Mouse (Mus musculus) cortical plate, adult 2 months (tissue): ENCODE data around the gene 4930583I09Rik. TPM values are rescaled to one million over a fixed set of nuclear protein-coding genes. Genes with fewer than 3 reads are reported as not detected.

Source experiments
- H3K27ac ChIP-seq: fragments of 200-500 bp; 2 replicates; pipeline ENCODE4 v1.5.1; 2012; ENCODE audit warnings: low read length, control low read depth, inconsistent platforms; ENCODE audit not compliant: insufficient read depth
- H3K4me1 ChIP-seq: fragments of 200-500 bp; 2 replicates; pipeline ENCODE4 v1.6.1; 2011; ENCODE audit warnings: low read length; ENCODE audit not compliant: control insufficient read depth, insufficient read depth
- H3K4me3 ChIP-seq: fragments of 200-500 bp; 2 replicates; pipeline ENCODE4 v1.5.1; 2011; ENCODE audit warnings: mild to moderate bottlenecking, low read length, control low read depth; ENCODE audit not compliant: insufficient read depth
- CTCF ChIP-seq: fragments of 200-500 bp; IDR thresholded peaks from 2 replicates; pipeline ENCODE4 v1.5.1; 2011; ENCODE audit warnings: mild to moderate bottlenecking, control low read depth, low read length; ENCODE audit not compliant: insufficient read depth; ENCODE audit errors: extremely low read depth
- POLR2A ChIP-seq: fragments of 200-500 bp; IDR thresholded peaks from 2 replicates; pipeline ENCODE4 v1.6.1; 2011; ENCODE audit warnings: mild to moderate bottlenecking, low read length, control low read depth; ENCODE audit not compliant: insufficient read depth; ENCODE audit errors: extremely low read depth
- polyA plus RNA-seq: library from polyadenylated mRNA; depleted of rRNA; stranded (reverse); fragments of >200 nt; gene quantifications from 2 replicates; pipeline ENCODE4 v1.2.3, GENCODE M21; 2012; rRNA removed

The 4930583I09Rik gene
- polyA plus RNA-seq = not detected in 2 replicates

DNA sequence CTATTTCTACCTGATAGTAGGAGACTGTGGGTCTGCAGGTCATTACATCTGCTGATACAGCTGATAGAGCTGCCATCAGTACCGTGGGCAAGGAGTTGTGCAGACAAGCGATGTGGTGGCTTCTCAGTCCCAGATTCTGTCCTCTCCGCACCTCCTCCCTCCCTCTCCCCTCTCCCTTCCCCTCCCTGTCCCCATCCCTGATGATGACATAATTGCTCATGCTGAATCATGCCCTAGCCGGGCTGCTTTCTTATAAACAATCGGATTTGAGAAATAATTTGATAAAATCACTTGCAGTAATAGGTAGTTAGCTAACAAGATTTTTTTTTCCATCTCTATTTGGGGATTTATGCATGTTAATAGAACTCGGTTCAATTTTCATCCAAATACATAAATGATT is at the start of gene 4930583I09Rik:
Gene 4930583I09Rik (minus strand): TSS at position 144 of the 400 bp plus-strand sequence.
- TF ChIP-seq CTCF (no peak), POLR2A (no peak)
- Histone ChIP-seq H3K4me1 (peaks cover 2% of the 10 kb centered on the region; the same call in 1 of the 2 replicates), H3K27ac (no peak within 1 kb of the TSS), H3K4me3 (no peak within 1 kb of the TSS)

DNA sequence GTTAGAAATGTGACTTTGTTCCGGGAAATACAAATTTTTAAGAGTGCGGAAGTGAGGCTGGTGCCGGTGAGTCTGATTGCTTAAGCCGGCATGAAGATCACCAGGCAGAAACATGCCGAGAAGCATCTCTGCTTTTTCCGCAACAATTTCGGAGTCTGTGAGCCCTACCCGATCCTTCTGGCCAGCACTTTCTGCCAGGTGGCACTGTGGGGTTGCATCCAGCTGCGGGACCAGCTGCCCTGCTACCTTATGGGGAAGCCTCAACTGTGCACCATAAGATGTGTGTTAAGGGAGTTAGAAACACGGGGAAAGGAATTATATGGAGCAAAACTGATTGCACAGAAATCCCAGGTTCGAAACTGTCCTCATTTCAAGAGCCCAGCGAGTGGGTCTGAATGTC is 40.2 kb upstream of the 4930583I09Rik start:
- no peaks in the 10 kb centered on the region for H3K4me1 ChIP-seq
- no peak overlapping the region for H3K27ac ChIP-seq
- TF ChIP-seq CTCF (no peak), POLR2A (no peak)
- H3K4me3 ChIP-seq = no peak overlapping the region

DNA sequence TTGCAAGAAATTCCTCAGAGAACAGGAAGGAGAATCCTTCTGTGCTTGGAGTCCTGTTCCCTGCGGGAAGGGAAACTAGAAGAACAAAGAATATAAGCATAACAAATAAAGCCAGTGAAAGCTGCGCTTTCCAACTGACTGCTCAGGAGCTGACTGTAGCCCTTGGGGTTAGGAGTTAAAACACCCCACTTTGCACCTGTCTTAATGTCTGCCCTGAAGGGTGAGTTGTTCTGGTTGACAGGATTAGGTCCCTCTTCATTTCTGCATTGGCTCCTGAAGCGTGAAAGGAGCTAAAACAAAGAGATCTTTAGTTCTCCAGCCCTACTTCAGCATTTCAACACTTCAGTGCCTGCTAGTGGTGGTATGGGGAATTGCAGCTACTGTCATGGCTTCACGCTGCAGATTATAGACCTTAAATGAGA is 37.8 kb upstream of the 4930583I09Rik start:
- Histone ChIP-seq H3K4me1 (no peaks in the 10 kb centered on the region), H3K4me3 (no peak overlapping the region), H3K27ac (no peak overlapping the region)
- TF ChIP-seq POLR2A (no peak), CTCF (peak; percentile 52)

DNA sequence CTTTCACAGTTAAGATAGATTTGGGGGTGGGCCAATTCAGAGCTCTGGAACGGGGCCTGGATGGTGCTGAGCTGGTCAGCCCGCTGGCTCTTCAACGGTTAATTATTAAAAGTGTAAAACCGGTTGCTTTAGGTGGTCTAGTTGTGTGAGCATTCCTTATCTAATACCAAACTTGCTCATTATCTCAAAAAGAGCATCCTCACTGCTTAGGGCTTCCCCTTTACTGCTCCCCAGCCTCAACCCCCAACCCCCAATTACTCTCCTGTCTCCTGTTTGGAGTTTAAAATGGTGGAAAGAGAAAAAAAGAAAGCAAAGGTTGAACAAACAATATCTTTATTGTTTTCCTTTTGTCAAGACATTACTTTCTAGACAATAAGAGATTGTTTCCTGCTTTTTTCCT is 27.9 kb upstream of the 4930583I09Rik start:
- no peak overlapping the region for H3K4me3 ChIP-seq
- TF ChIP-seq POLR2A (no peak), CTCF (no peak)
- H3K4me1 ChIP-seq = no peaks in the 10 kb centered on the region
- H3K27ac ChIP-seq = no peak overlapping the region

DNA sequence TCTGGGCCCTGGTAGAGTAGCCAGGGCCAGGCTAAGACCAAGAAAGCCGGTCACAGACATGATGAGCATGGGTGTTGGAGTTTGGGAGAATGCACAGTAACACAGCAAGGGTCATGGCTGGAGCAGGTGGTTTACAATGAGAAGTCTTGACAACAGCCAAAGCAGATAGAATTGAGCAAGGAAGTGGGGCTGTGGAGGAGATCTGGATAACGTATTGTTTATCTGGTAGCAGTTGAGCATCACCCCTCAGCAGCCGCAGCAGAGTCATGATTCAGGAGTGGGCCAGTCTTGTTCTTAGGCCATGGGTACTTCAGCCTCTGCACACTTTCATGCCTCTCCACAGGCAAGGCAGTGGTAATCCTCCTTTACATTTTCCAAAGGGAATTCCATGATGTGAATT is 25.1 kb upstream of the 4930583I09Rik start:
- TF ChIP-seq CTCF = no peak
- no peak for TF ChIP-seq POLR2A
- no peak overlapping the region for H3K4me3 ChIP-seq
- H3K27ac ChIP-seq = no peak overlapping the region
- H3K4me1 ChIP-seq = no peaks in the 10 kb centered on the region

DNA sequence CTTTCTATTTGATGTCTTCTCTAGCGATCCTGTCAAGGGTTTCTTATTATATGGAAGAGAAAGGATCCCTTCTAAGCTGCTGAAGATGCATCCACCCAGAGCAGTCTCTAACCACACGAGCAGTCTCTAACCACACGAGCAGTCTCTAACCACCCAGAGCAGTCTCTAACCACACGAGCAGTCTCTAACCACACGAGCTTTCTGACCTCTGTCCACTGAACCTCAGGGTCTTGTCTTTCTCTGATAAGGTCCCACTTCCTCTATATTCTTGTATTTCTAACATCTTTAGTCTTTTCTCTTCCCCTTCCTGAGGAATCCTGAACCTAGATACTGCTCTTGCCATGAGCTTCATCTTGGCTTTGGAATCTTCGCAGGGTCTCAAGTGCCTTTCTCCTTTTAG is 23.0 kb upstream of the 4930583I09Rik start:
- no peak for TF ChIP-seq CTCF
- TF ChIP-seq POLR2A = no peak
- Histone ChIP-seq H3K27ac (no peak overlapping the region), H3K4me1 (no peaks in the 10 kb centered on the region), H3K4me3 (no peak overlapping the region)

DNA sequence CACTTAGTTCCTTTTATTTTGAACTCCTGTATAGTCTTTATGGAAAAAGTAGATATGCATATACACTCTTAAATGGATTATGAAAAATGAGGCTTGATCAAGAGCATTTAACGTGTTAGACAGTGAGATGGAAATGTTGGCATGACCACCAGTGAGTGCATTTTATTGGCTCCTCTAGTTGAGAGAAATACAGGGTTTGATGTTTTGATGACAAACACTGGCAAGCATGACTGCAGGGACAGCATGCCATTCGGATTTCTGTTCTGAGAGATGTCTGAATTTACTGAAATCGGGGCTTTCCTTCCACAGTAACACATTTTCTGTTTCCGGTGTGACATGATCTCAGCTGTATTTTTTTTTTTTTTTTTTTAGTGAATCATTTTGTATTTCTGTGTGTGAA is 12.2 kb upstream of the 4930583I09Rik start:
- H3K4me1 ChIP-seq = no peaks in the 10 kb centered on the region
- no peak overlapping the region for H3K27ac ChIP-seq
- TF ChIP-seq POLR2A (no peak), CTCF (no peak)
- no peak overlapping the region for H3K4me3 ChIP-seq

DNA sequence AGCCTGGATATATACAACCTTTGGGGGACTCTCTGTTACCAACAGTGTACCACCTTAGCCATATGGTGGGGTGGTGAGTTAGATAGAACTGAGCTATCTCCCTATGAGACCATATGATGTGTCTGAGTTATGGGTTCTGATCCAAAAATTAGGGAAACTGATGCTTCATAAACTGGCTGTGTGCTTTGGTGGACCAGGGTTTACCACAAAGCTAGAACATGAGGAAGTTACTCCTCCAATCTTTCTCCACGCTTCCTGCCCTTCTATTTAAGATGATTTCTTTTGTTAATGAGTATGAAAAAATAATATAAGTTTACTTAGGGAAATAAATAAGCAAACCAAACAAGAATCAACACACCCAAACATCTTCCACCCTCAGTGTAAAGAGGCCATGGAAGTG is 10.8 kb upstream of the 4930583I09Rik start:
- Histone ChIP-seq H3K4me1 (no peaks in the 10 kb centered on the region), H3K4me3 (no peak overlapping the region), H3K27ac (no peak overlapping the region)
- TF ChIP-seq CTCF (no peak), POLR2A (no peak)

DNA sequence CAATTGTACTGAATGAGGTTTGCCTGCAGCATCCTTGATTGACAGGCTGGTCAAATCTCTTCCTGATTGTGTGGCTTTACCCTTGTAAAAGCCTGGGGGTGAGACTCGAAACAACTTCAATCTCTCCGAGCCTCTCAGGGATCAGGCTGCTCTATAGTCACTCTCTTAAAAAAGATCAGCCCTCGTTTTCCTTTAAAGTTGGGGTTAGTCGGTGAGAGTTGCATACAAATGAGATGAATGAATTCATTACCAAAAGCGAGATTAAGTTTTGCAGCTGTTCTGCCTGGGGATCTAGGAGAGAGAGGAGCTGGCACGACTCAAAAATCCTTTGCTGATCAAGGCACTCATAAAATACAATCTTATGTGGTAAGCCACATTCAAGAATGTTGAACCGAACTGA is 1.0 kb upstream of the 4930583I09Rik start:
- Histone ChIP-seq H3K4me1 (peaks cover 2% of the 10 kb centered on the region; the same call in 1 of the 2 replicates), H3K27ac (no peak overlapping the region), H3K4me3 (no peak overlapping the region)
- TF ChIP-seq POLR2A = no peak
- no peak for TF ChIP-seq CTCF

DNA sequence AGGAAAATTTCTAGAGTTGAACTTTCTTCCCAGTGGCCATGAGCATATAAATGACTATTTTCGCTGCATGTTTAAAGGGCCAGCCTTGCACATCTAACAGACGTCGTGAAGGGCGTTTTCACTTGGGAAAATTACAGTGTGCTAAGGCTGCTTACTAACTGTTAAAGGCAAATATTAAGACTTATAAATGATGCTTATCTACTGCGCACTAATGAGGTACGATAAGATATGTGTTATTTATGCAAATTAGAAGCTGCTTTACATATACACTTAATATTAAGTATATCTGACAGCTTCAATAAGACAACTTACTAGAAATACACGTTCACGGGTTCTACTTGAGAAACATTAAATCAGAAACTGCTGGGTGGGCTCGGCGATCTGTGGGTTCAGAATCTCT is 481 bp upstream of the 4930583I09Rik start:
- Histone ChIP-seq H3K27ac (no peak overlapping the region), H3K4me3 (no peak overlapping the region), H3K4me1 (peaks cover 2% of the 10 kb centered on the region; the same call in 1 of the 2 replicates)
- TF ChIP-seq CTCF = no peak
- no peak for TF ChIP-seq POLR2A
